ENCODE assay signal across 17 mouse cellular contexts in the genomic region with DNA sequence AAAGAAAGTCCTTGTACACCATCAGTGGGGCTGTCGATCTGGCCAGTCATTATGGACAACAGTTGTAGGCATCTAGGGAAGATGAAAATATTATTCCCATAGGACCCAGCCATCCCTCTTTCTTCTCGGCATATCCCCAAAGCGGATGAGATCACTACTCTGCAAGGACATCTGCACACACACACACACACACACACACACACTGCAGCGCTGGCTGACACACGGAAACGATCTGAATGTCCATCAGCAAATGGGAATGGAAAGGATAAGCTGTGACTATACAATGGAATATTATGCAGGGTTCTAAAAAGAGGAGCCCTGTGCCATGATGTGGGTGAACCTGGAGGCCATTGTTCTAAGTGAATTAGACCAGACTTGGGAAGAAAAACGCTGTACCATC.
"Had no signal": no experiment of that assay in that cellular context is flagged by ENCODE, and none has a peak within 500 bp of the region (broad histone marks: within the 10 kb centered on the region; RNA-seq: fewer than 3 reads in every experiment).

No protein-coding gene starts in this region.

- ATAC-seq: hindbrain, embryonic 16.5 days; inflammation-experienced regulatory T-cells, adult 6 months; intestine, embryonic 15.5 days; intestine, postnatal 0 days had no signal

- DNase-seq: gastrocnemius, adult 2 months; gastrocnemius, postnatal 10 days; gastrocnemius, postnatal 25 days; heart, adult 2 months; heart, postnatal 14 days; heart, postnatal 4 days; kidney, adult 18-20 months; kidney, adult 8-10 months; kidney, postnatal 10 days; kidney, postnatal 25 days; kidney, postnatal 4 days; liver; liver, embryonic 13.5 days had no signal
